Mouse (Mus musculus) spleen, adult 2 months (tissue): ENCODE results near the gene Ctrb1. TPM values are rescaled to one million over a fixed set of nuclear protein-coding genes. Genes with fewer than 3 reads are reported as not detected.
"Not testable (repeated sequence)": the region's sequence is repeated elsewhere in the genome, so short reads cannot be mapped to it uniquely, and the experiment has no call there.

Source experiments
- DNase-seq, 2 experiments: peaks; one replicate each; pipeline versions ENCODE4 v3.0.0 to v3.0.0-alpha.2; 2012 to 2021; ENCODE audit warnings: low spot score in 2 of 2, low read depth in 1 of 2
- H3K27ac ChIP-seq: fragments of 200-500 bp; 2 replicates; pipeline ENCODE4 v1.5.1; 2012; ENCODE audit warnings: low read length, inconsistent platforms; ENCODE audit not compliant: insufficient read depth
- H3K27me3 ChIP-seq: fragments of 200-500 bp; 2 replicates; pipeline ENCODE4 v1.6.1; 2012; ENCODE audit warnings: mild to moderate bottlenecking, moderate library complexity, low read length, inconsistent platforms; ENCODE audit not compliant: control insufficient read depth, insufficient read depth
- H3K36me3 ChIP-seq: fragments of 200-500 bp; 2 replicates; pipeline ENCODE4 v1.6.1; 2012; ENCODE audit warnings: mild to moderate bottlenecking, low read length, inconsistent platforms; ENCODE audit not compliant: control insufficient read depth, insufficient read depth
- H3K4me1 ChIP-seq: fragments of 200-500 bp; 2 replicates; pipeline ENCODE4 v1.6.1; 2011; ENCODE audit warnings: inconsistent platforms; ENCODE audit not compliant: control insufficient read depth, insufficient read depth, insufficient read length
- H3K4me3 ChIP-seq: fragments of 200-500 bp; 2 replicates; pipeline ENCODE4 v1.5.1; 2011; ENCODE audit warnings: mild to moderate bottlenecking, inconsistent platforms; ENCODE audit not compliant: insufficient read depth, insufficient read length; ENCODE audit errors: extremely low read depth
- CTCF ChIP-seq: fragments of 200-500 bp; IDR thresholded peaks from 2 replicates; pipeline ENCODE4 v1.5.1; 2011; ENCODE audit warnings: mild to moderate bottlenecking, inconsistent platforms; ENCODE audit not compliant: insufficient read depth, insufficient read length, insufficient replicate concordance; ENCODE audit errors: extremely low read depth
- POLR2A ChIP-seq: fragments of 200-500 bp; IDR thresholded peaks from 2 replicates; pipeline ENCODE4 v1.6.1; 2011; ENCODE audit warnings: low read depth, low read length, inconsistent platforms
- WGBS: fragments of 180-500 bp; shearing (Covaris S2); methylation state at CpG from one replicate; pipeline ENCODE4 v1.1.7; 2018; 5-methylcytosine and 5-hydroxymethylcytosine counted together
- polyA plus RNA-seq: library from polyadenylated mRNA; depleted of rRNA; stranded (reverse); fragments of >200 nt; gene quantifications from 2 replicates; pipeline ENCODE4 v1.2.3, GENCODE M21; 2012

Ctrb1 gene
- polyA plus RNA-seq, 1 experiment, result 23,675 TPM

GRCm38 (mm10) chr8:111650651-111651050 lies 40.2 kb downstream of the Ctrb1 start:
- no peak for TF ChIP-seq CTCF
- no peak for TF ChIP-seq POLR2A
- WGBS, result 93% methylated on average over 3 of the region's 3 CpGs
- no peak overlapping the region for H3K4me3 ChIP-seq
- H3K27me3 ChIP-seq, result no peaks in the 10 kb centered on the region
- H3K36me3 ChIP-seq, result no peaks in the 10 kb centered on the region
- no peak overlapping the region for H3K27ac ChIP-seq
- H3K4me1 ChIP-seq, result peaks cover 3% of the 10 kb centered on the region; the same call in 1 of the 2 replicates
- no peak for DNase-seq

- no peak for DNase-seq
- Histone ChIP-seq H3K4me3 (no peak overlapping the region), H3K36me3 (no peaks in the 10 kb centered on the region), H3K27me3 (no peaks in the 10 kb centered on the region), H3K27ac (no peak overlapping the region), H3K4me1 (peaks cover 6% of the 10 kb centered on the region; the same call in 1 of the 2 replicates)
- TF ChIP-seq POLR2A (no peak), CTCF (no peak)
- WGBS, result 82% methylated on average over 2 of the region's 2 CpGs
Measured at GRCm38 (mm10) chr8:111648834-111649233, 42.0 kb downstream of the Ctrb1 start.

GRCm38 (mm10) chr8:111645715-111646114 lies 45.1 kb downstream of the Ctrb1 start:
- Histone ChIP-seq H3K27me3 (no peaks in the 10 kb centered on the region), H3K4me1 (peaks cover 13% of the 10 kb centered on the region; the same call in 1 of the 2 replicates), H3K36me3 (no peaks in the 10 kb centered on the region), H3K4me3 (no peak overlapping the region; the same call in 1 of the 2 replicates), H3K27ac (no peak overlapping the region; the same call in 1 of the 2 replicates)
- peak in 1 of 2 experiments; percentile 23 for DNase-seq
- TF ChIP-seq CTCF, result no peak
- no peak for TF ChIP-seq POLR2A
- 58% methylated on average over 8 of the region's 8 CpGs for WGBS

GRCm38 (mm10) chr8:111644286-111645051 lies 46.3 kb downstream of the Ctrb1 start:
- peak overlapping the region; percentile 90 for H3K4me3 ChIP-seq
- not testable (repeated sequence) for H3K36me3 ChIP-seq, H3K27me3 ChIP-seq
- peak; percentile 70 to 73 for DNase-seq
- peak overlapping the region; percentile 99 for H3K27ac ChIP-seq
- 16% methylated on average over 12 of the region's 12 CpGs for whole genome bisulfite sequencing
- peaks cover 13% of the 10 kb centered on the region; the same call in 1 of the 2 replicates for H3K4me1 ChIP-seq

- DNase-seq, result peak; percentile 87 to 88
- Histone ChIP-seq H3K4me1 (peaks cover 13% of the 10 kb centered on the region; the same call in 1 of the 2 replicates), H3K27ac (peak within 1 kb of the TSS; percentile 99), H3K4me3 (peak within 1 kb of the TSS; percentile 90), H3K27me3 (no peaks in the 10 kb centered on the region), H3K36me3 (no peaks in the 10 kb centered on the region)
- WGBS, result under 1% methylated on average over 75 of the region's 75 CpGs
- peak; percentile 45; the same call in 1 of the 2 replicates for TF ChIP-seq POLR2A
- TF ChIP-seq CTCF, result no peak
Measured at GRCm38 (mm10) chr8:111643264-111644141, 47.3 kb downstream of the Ctrb1 start, which contains the start of gene Zfp1. TSS of gene Zfp1 (plus strand) at chr8:111643401.

GRCm38 (mm10) chr8:111642939-111643263 lies 47.9 kb downstream of the Ctrb1 start:
- no peaks in the 10 kb centered on the region for H3K27me3 ChIP-seq
- peaks cover 13% of the 10 kb centered on the region; the same call in 1 of the 2 replicates for H3K4me1 ChIP-seq
- peak overlapping the region; percentile 90 for H3K4me3 ChIP-seq
- H3K36me3 ChIP-seq, result no peaks in the 10 kb centered on the region
- H3K27ac ChIP-seq, result peak overlapping the region; percentile 44; the same call in 1 of the 2 replicates
- no peak for TF ChIP-seq CTCF
- no peak for TF ChIP-seq POLR2A
- WGBS, result 4% methylated on average over 5 of the region's 5 CpGs
- DNase-seq, result no peak
